ENCODE assay signal across 8 mouse cellular contexts in genomic region chr15:95792261-95793260, GRCm38 (mm10). TPM values are rescaled to one million over a fixed set of nuclear protein-coding genes. Genes with fewer than 3 reads are reported as not detected.
A peak's percentile ranks its signal among the peaks of the same experiment; 100 is the strongest.
DNase-seq lines count a peak whose midpoint lies in the region; ATAC-seq and TF ChIP-seq lines count a peak whose summit lies in the region.

No protein-coding gene starts in this region.

- ATAC-seq in heart, embryonic 15.5 days (replicated peaks; ENCODE audit: insufficient number of reproducible peaks, insufficient read depth, low FRiP score, low read depth), result no peak
- ATAC-seq in Patski, result no peak
- ATAC-seq in granulocyte monocyte progenitor cell, adult 5-6 weeks (replicated peaks; ENCODE audit: poor library complexity, severe bottlenecking), result peak; percentile 26
- ATAC-seq in liver, postnatal 0 days, result no peak

- H3K36me3 ChIP-seq in heart, embryonic 15.5 days, result no peaks in the 10 kb centered on the region
- no peaks in the 10 kb centered on the region for H3K36me3 ChIP-seq in liver, postnatal 0 days (replicated peaks; ENCODE audit: insufficient read depth, low read length)

- H3K9ac ChIP-seq in heart, embryonic 15.5 days, result no peak overlapping the region
- H3K9ac ChIP-seq in liver, postnatal 0 days (replicated peaks), result no peak overlapping the region

- CTCF ChIA-PET in Patski (lab: Charles Lee), result interaction anchor here (0.8 to 1.7 kb wide), 3 partner anchors 12 to 92 kb away, joined by 3 to 4 read pairs (median 3); no protein-coding TSS in a partner anchor

- H3K27me3 ChIP-seq in heart, embryonic 15.5 days, result no peaks in the 10 kb centered on the region
- H3K27me3 ChIP-seq in Patski, result no peaks in the 10 kb centered on the region
- H3K27me3 ChIP-seq in liver, postnatal 0 days (ENCODE audit: insufficient read depth, low read length), result no peaks in the 10 kb centered on the region

- no peaks in the 10 kb centered on the region for H3K9me3 ChIP-seq in heart, embryonic 15.5 days (replicated peaks)
- no peaks in the 10 kb centered on the region for H3K9me3 ChIP-seq in liver, postnatal 0 days (ENCODE audit: low read length)

- no peak for TF ChIP-seq EP300 in liver, postnatal 0 days (IDR thresholded peaks at IDR 0.05; ENCODE audit: low read depth)

- H3K4me2 ChIP-seq in heart, embryonic 15.5 days, result peak overlapping the region; percentile 77
- peak overlapping the region; percentile 96 for H3K4me2 ChIP-seq in liver, postnatal 0 days (ENCODE audit: low read depth, low read length)

- H3K27ac ChIP-seq in heart, embryonic 15.5 days, result no peak overlapping the region
- H3K27ac ChIP-seq in liver, postnatal 0 days (ENCODE audit: low read depth), result no peak overlapping the region

- WGBS in heart, embryonic 15.5 days, result 75% methylated on average over 25 of the region's 25 CpGs
- WGBS in liver, postnatal 0 days (ENCODE audit: insufficient replicate concordance), result 68% methylated on average over 25 of the region's 25 CpGs

- H3K4me3 ChIP-seq in heart, embryonic 15.5 days, result peak overlapping the region; percentile 61
- H3K4me3 ChIP-seq in liver, postnatal 0 days (ENCODE audit: low read depth, low read length), result 0 out of 2 replicates have a peak overlapping the region, but pooled peaks have one; percentile 83

- DNase-seq in heart, adult 11 months, result no peak
- DNase-seq in Patski (ENCODE audit: low read depth, low spot score), result no peak
- DNase-seq in liver, postnatal 0 days, result peak; percentile 33
- DNase-seq in spleen, adult 12 weeks (ENCODE audit: low spot score), result peak; percentile 14
- no peak for DNase-seq in gastrocnemius, postnatal 4 days (ENCODE audit: low spot score in 2 of 2)
- DNase-seq in Muller cell, postnatal 12 days (ENCODE audit: inconsistent ontology term), result no peak

- POLR2A ChIA-PET in Patski (lab: Charles Lee), result interaction anchor here (1.2 kb wide), 1 partner anchor 13 kb away, joined by 3 read pairs; no protein-coding TSS in a partner anchor

- H3K4me1 ChIP-seq in heart, embryonic 15.5 days (replicated peaks), result peaks cover 57% of the 10 kb centered on the region
- H3K4me1 ChIP-seq in liver, postnatal 0 days (ENCODE audit: insufficient read depth), result peaks cover 25% of the 10 kb centered on the region

- peak; percentile 64 for TF ChIP-seq CTCF in Patski (IDR thresholded peaks at IDR 0.05)
- TF ChIP-seq CTCF in liver, postnatal 0 days (IDR thresholded peaks at IDR 0.05; ENCODE audit: low read depth), result peak; percentile 60

- in situ Hi-C loops in Patski (cut with MboI; ENCODE audit: low pct_unique_long_range_greater_than_20kb), result no loop called here

RNA-seq across cellular contexts. Expression of gene Ano6, which starts 1.9 kb away (rescaled TPM):
- 27.2 and 34.4 TPM in 2 replicates for polyA plus RNA-seq in heart, embryonic 15.5 days (2015; fragmentation: Nextera tagmentation; extraction: Ambion mirVana)
- polyA plus RNA-seq in Patski (2021), result 184 TPM
- 25.3 and 28.8 TPM in 2 replicates for total RNA-seq in granulocyte monocyte progenitor cell, adult 5-6 weeks (2014; fragmentation: Nextera tagmentation)
- total RNA-seq in granulocyte monocyte progenitor cell, adult 5-6 weeks (2017), result 28.7 and 30.9 TPM in 2 replicates
- polyA plus RNA-seq in liver, postnatal 0 days (2015; fragmentation: Nextera tagmentation; extraction: Ambion mirVana), result 6.0 and 6.9 TPM in 2 replicates
- total RNA-seq in gastrocnemius, postnatal 4 days (2021), result 10 to 100 TPM; 87.9 to 88.7 TPM

Comparison
In these comparisons a context has a peak if more than half of its experiments do, and no peak if none do; other contexts are left out.
1. DNase-seq: peak in liver, postnatal 0 days (single experiment) and spleen, adult 12 weeks (single experiment); none in heart, adult 11 months (single experiment), Patski (single experiment), gastrocnemius, postnatal 4 days (0 of 2) and Muller cell, postnatal 12 days (single experiment).